Mouse (Mus musculus) kidney, embryonic 16.5 days (tissue): Measurements from ENCODE around the gene Acot7. TPM values are rescaled to one million over a fixed set of nuclear protein-coding genes. Genes with fewer than 3 reads are reported as not detected.

Experiments
- polyA plus RNA-seq: library from polyadenylated mRNA; unstranded; fragments of >200 nt; fragmentation: Nextera tagmentation; extraction: Ambion mirVana; gene quantifications from 2 replicates; pipeline ENCODE4 v1.2.1, GENCODE M21; 2015

The Acot7 gene
- polyA plus RNA-seq, 1 experiment from 2014 or later: 76.4 TPM

Other genes starting within 250 kb of the Acot7 start
- 79.5 and 88.4 TPM in 2 replicates for gene Dnajc11, start 244.4 kb upstream of the Acot7 start, polyA plus RNA-seq
- 42.4 and 46.4 TPM in 2 replicates for gene Thap3, start 189.1 kb upstream of the Acot7 start, polyA plus RNA-seq
- 31.2 and 33.3 TPM in 2 replicates for gene Phf13, start 181.9 kb upstream of the Acot7 start, polyA plus RNA-seq
- 12.1 and 12.6 TPM in 2 replicates for gene Klhl21, start 169.3 kb upstream of the Acot7 start, polyA plus RNA-seq
- 25.3 and 26.0 TPM in 2 replicates for gene Zbtb48, start 150.5 kb upstream of the Acot7 start, polyA plus RNA-seq
- gene Tas1r1, start 139.6 kb upstream of the Acot7 start, polyA plus RNA-seq: 0.50 and 0.63 TPM in 2 replicates
- 31.7 and 35.6 TPM in 2 replicates for gene Nol9, start 138.8 kb upstream of the Acot7 start, polyA plus RNA-seq
- 25.5 and 28.1 TPM in 2 replicates for gene Plekhg5, start 105.6 kb upstream of the Acot7 start, polyA plus RNA-seq
- gene Tnfrsf25, start 62.2 kb upstream of the Acot7 start, polyA plus RNA-seq: 1.9 and 3.0 TPM in 2 replicates
- 22.2 and 30.6 TPM in 2 replicates for gene Espn, start 25.8 kb upstream of the Acot7 start, polyA plus RNA-seq
- 0.14 and 0.57 TPM in 2 replicates for gene Hes2, start 19.3 kb upstream of the Acot7 start, polyA plus RNA-seq
- gene Gpr153, start 96.1 kb downstream of the Acot7 start, polyA plus RNA-seq: 5.3 and 6.2 TPM in 2 replicates
- not detected in 2 replicates for gene Hes3, start 113.5 kb downstream of the Acot7 start, polyA plus RNA-seq
- gene Icmt, start 119.1 kb downstream of the Acot7 start, polyA plus RNA-seq: 32.0 and 32.6 TPM in 2 replicates
- 1.2 and 1.6 TPM in 2 replicates for gene Rnf207, start 140.9 kb downstream of the Acot7 start, polyA plus RNA-seq
- gene Rpl22, start 147.6 kb downstream of the Acot7 start, polyA plus RNA-seq: 295 and 333 TPM in 2 replicates
- 0.12 and 0.35 TPM in 2 replicates for gene Chd5, start 160.5 kb downstream of the Acot7 start, polyA plus RNA-seq